Mouse (Mus musculus) heart, postnatal 0 days (tissue): ENCODE measurements around the gene Coil.

Experiments
- CTCF ChIP-seq: IDR thresholded peaks from 2 replicates; pipeline ENCODE4 v1.5.1; 2016; ENCODE audit warnings: antibody characterized with exemption, control low read depth, low read depth
- EP300 ChIP-seq: IDR thresholded peaks from 2 replicates; pipeline ENCODE4 v1.6.1; 2016; ENCODE audit warnings: antibody characterized with exemption, low read depth

DNA sequence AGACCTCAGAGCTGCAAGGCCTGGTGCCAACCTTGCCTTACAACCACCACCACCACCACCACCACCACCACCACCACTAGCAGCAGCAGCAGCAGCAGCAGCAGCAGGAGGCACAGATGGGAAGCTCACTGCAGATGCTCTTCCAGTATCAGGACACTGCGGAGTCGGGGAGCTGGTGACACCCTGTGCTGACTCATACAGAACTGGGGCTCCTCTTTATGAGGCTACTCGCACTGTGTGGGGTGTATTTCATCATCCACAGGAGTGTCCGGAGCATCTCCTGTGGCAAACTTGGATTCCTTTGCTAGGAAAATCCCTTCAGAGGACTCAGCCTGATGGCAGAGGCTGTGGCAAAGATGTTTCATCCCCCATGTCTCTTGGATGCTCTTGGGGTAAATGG lies 30.4 kb upstream of the Coil start:
- TF ChIP-seq CTCF (no peak), EP300 (no peak)
